Mouse (Mus musculus): ENCODE measurements at regions not wholly inside any gene's neighbourhood (a gene's known extent, or its start where the extent isn't known, plus 50 kb on each side); places are given as distances from the start of the nearest gene placed in this dataset.

- Histone ChIP-seq H3K27ac (replicated peaks; ENCODE audit: low read depth, low read length) (no peak overlapping the region), H3K4me1 (ENCODE audit: control insufficient read depth, insufficient read depth, insufficient read length, low read length) (no peaks in the 10 kb centered on the region), H3K4me3 (ENCODE audit: insufficient read depth, low read depth, low read length) (no peak overlapping the region)
Observed at GRCm38 (mm10) chr9:87984910-87985309, 253.8 kb upstream of the Tbx18 start.

- no peak overlapping the region for H3K27ac ChIP-seq (replicated peaks; ENCODE audit: low read depth, low read length)
- H3K4me1 ChIP-seq (ENCODE audit: control insufficient read depth, insufficient read depth, insufficient read length, low read length) = no peaks in the 10 kb centered on the region
- no peak overlapping the region for H3K4me3 ChIP-seq (ENCODE audit: insufficient read depth, low read depth, low read length)
Observed at GRCm38 (mm10) chr9:87985439-87985838, 254.4 kb upstream of the Tbx18 start.

GRCm38 (mm10) chr9:88005945-88006700 lies 275.1 kb upstream of the Tbx18 start:
- H3K27ac ChIP-seq (replicated peaks; ENCODE audit: low read depth, low read length) = no peak overlapping the region
- no peaks in the 10 kb centered on the region for H3K4me1 ChIP-seq (ENCODE audit: control insufficient read depth, insufficient read depth, insufficient read length, low read length)
- H3K4me3 ChIP-seq (ENCODE audit: insufficient read depth, low read depth, low read length) = no peak overlapping the region

GRCm38 (mm10) chr9:88023752-88024151 lies 292.7 kb upstream of the Tbx18 start:
- no peaks in the 10 kb centered on the region for H3K4me1 ChIP-seq (ENCODE audit: control insufficient read depth, insufficient read depth, insufficient read length, low read length)
- no peak overlapping the region for H3K27ac ChIP-seq (replicated peaks; ENCODE audit: low read depth, low read length)
- no peak overlapping the region for H3K4me3 ChIP-seq (ENCODE audit: insufficient read depth, low read depth, low read length)

- H3K27ac ChIP-seq (replicated peaks; ENCODE audit: low read depth, low read length) = no peak overlapping the region
- no peaks in the 10 kb centered on the region for H3K4me1 ChIP-seq (ENCODE audit: control insufficient read depth, insufficient read depth, insufficient read length, low read length)
- no peak overlapping the region for H3K4me3 ChIP-seq (ENCODE audit: insufficient read depth, low read depth, low read length)
Observed at GRCm38 (mm10) chr9:88025936-88026335, 294.9 kb upstream of the Tbx18 start.

GRCm38 (mm10) chr9:88030509-88031148 lies 296.4 kb upstream of the Nt5e start:
- Histone ChIP-seq H3K27ac (replicated peaks; ENCODE audit: low read depth, low read length) (no peak overlapping the region), H3K4me1 (ENCODE audit: control insufficient read depth, insufficient read depth, insufficient read length, low read length) (no peaks in the 10 kb centered on the region), H3K4me3 (ENCODE audit: insufficient read depth, low read depth, low read length) (no peak overlapping the region)

- Histone ChIP-seq H3K27ac (replicated peaks; ENCODE audit: low read depth, low read length) (no peak overlapping the region), H3K4me3 (ENCODE audit: insufficient read depth, low read depth, low read length) (no peak overlapping the region), H3K4me1 (ENCODE audit: control insufficient read depth, insufficient read depth, insufficient read length, low read length) (no peaks in the 10 kb centered on the region)
Observed at GRCm38 (mm10) chr9:88037560-88037959, 289.4 kb upstream of the Nt5e start.

- H3K4me1 ChIP-seq (ENCODE audit: control insufficient read depth, insufficient read depth, insufficient read length, low read length) = no peaks in the 10 kb centered on the region
- H3K27ac ChIP-seq (replicated peaks; ENCODE audit: low read depth, low read length) = no peak overlapping the region
- H3K4me3 ChIP-seq (ENCODE audit: insufficient read depth, low read depth, low read length) = no peak overlapping the region
Observed at GRCm38 (mm10) chr9:88049270-88049669, 277.7 kb upstream of the Nt5e start.

- Histone ChIP-seq H3K4me3 (ENCODE audit: insufficient read depth, low read depth, low read length) (no peak overlapping the region), H3K4me1 (ENCODE audit: control insufficient read depth, insufficient read depth, insufficient read length, low read length) (no peaks in the 10 kb centered on the region), H3K27ac (replicated peaks; ENCODE audit: low read depth, low read length) (no peak overlapping the region)
Observed at GRCm38 (mm10) chr9:88049792-88050191, 277.2 kb upstream of the Nt5e start.

GRCm38 (mm10) chr9:88058551-88058950 lies 268.4 kb upstream of the Nt5e start:
- H3K27ac ChIP-seq (replicated peaks; ENCODE audit: low read depth, low read length) = no peak overlapping the region
- no peaks in the 10 kb centered on the region for H3K4me1 ChIP-seq (ENCODE audit: control insufficient read depth, insufficient read depth, insufficient read length, low read length)
- H3K4me3 ChIP-seq (ENCODE audit: insufficient read depth, low read depth, low read length) = no peak overlapping the region

- H3K4me3 ChIP-seq (ENCODE audit: insufficient read depth, low read depth, low read length) = no peak overlapping the region
- no peaks in the 10 kb centered on the region for H3K4me1 ChIP-seq (ENCODE audit: control insufficient read depth, insufficient read depth, insufficient read length, low read length)
- no peak overlapping the region for H3K27ac ChIP-seq (replicated peaks; ENCODE audit: low read depth, low read length)
Observed at GRCm38 (mm10) chr9:88059005-88059404, 268.0 kb upstream of the Nt5e start.

- Histone ChIP-seq H3K27ac (replicated peaks; ENCODE audit: low read depth, low read length) (no peak overlapping the region), H3K4me1 (ENCODE audit: control insufficient read depth, insufficient read depth, insufficient read length, low read length) (no peaks in the 10 kb centered on the region), H3K4me3 (ENCODE audit: insufficient read depth, low read depth, low read length) (no peak overlapping the region)
Observed at GRCm38 (mm10) chr9:88063973-88064676, 262.9 kb upstream of the Nt5e start.

- H3K4me3 ChIP-seq (ENCODE audit: insufficient read depth, low read depth, low read length) = no peak overlapping the region
- H3K27ac ChIP-seq (replicated peaks; ENCODE audit: low read depth, low read length) = no peak overlapping the region
- no peaks in the 10 kb centered on the region for H3K4me1 ChIP-seq (ENCODE audit: control insufficient read depth, insufficient read depth, insufficient read length, low read length)
Observed at GRCm38 (mm10) chr9:88065057-88065456, 261.9 kb upstream of the Nt5e start.

GRCm38 (mm10) chr9:88065777-88066176 lies 261.2 kb upstream of the Nt5e start:
- Histone ChIP-seq H3K4me1 (ENCODE audit: control insufficient read depth, insufficient read depth, insufficient read length, low read length) (no peaks in the 10 kb centered on the region), H3K27ac (replicated peaks; ENCODE audit: low read depth, low read length) (no peak overlapping the region), H3K4me3 (ENCODE audit: insufficient read depth, low read depth, low read length) (no peak overlapping the region)

- Histone ChIP-seq H3K27ac (replicated peaks; ENCODE audit: low read depth, low read length) (no peak overlapping the region), H3K4me3 (ENCODE audit: insufficient read depth, low read depth, low read length) (no peak overlapping the region), H3K4me1 (ENCODE audit: control insufficient read depth, insufficient read depth, insufficient read length, low read length) (no peaks in the 10 kb centered on the region)
Observed at GRCm38 (mm10) chr9:88068322-88068721, 258.7 kb upstream of the Nt5e start.

Measured in brown adipose tissue, adult 24 weeks (tissue).